Mouse (Mus musculus): ENCODE data around the gene Prdx5.

GRCm38 (mm10) chr19:6912205-6912970 is 2.5 kb upstream of the Prdx5 start:
- TF ChIP-seq CTCF (IDR thresholded peaks at IDR 0.05; ENCODE audit: insufficient read depth, low read length) (no peak), POLR2A (IDR thresholded peaks at IDR 0.05; ENCODE audit: borderline replicate concordance, extremely low read depth, low read depth, low read length) (no peak)
